Mouse (Mus musculus): ENCODE measurements around the gene Cbr2.
A peak's percentile ranks its signal among the peaks of the same experiment; 100 is the strongest.
"Not testable (repeated sequence)": the region's sequence is repeated elsewhere in the genome, so short reads cannot be mapped to it uniquely, and the experiment has no call there.

Gene Cbr2

GRCm38 (mm10) chr11:120731858-120732680 lies at the start of gene Cbr2:
Cbr2 (minus strand) TSS chr11:120732114.
- DNase-seq (ENCODE audit: low spot score) = peak; percentile 68

GRCm38 (mm10) chr11:120781361-120781760 lies 49.4 kb upstream of the Cbr2 start:
- not testable (repeated sequence) for DNase-seq (ENCODE audit: low spot score)

GRCm38 (mm10) chr11:120779876-120780275 lies 48.0 kb upstream of the Cbr2 start:
- DNase-seq (ENCODE audit: low spot score) = no peak

GRCm38 (mm10) chr11:120777123-120777522 lies 45.2 kb upstream of the Cbr2 start:
- DNase-seq (ENCODE audit: low spot score) = no peak

- DNase-seq (ENCODE audit: low spot score) = peak; percentile 93
These were observed 44.0 kb upstream of the Cbr2 start for GRCm38 (mm10) chr11:120775774-120776469.

GRCm38 (mm10) chr11:120773463-120774190 lies 41.7 kb upstream of the Cbr2 start:
- DNase-seq (ENCODE audit: low spot score) = no peak

- no peak for DNase-seq (ENCODE audit: low spot score)
These were observed 40.8 kb upstream of the Cbr2 start for GRCm38 (mm10) chr11:120772749-120773148.

- no peak for DNase-seq (ENCODE audit: low spot score)
These were observed 36.3 kb upstream of the Cbr2 start for GRCm38 (mm10) chr11:120768206-120768605.

GRCm38 (mm10) chr11:120767023-120767422 lies 35.1 kb upstream of the Cbr2 start:
- DNase-seq (ENCODE audit: low spot score) = not testable (repeated sequence)

- DNase-seq (ENCODE audit: low spot score) = not testable (repeated sequence)
These were observed 31.4 kb upstream of the Cbr2 start for GRCm38 (mm10) chr11:120763121-120763999.

- DNase-seq (ENCODE audit: low spot score) = not testable (repeated sequence)
These were observed 30.7 kb upstream of the Cbr2 start, which contains the start of gene Hmga1b for GRCm38 (mm10) chr11:120762672-120763041. Hmga1b (plus strand) TSS chr11:120762794.

- peak; percentile 74 for DNase-seq (ENCODE audit: low spot score)
These were observed 30.1 kb upstream of the Cbr2 start for GRCm38 (mm10) chr11:120761811-120762671.

- DNase-seq (ENCODE audit: low spot score) = no peak
These were observed 28.3 kb upstream of the Cbr2 start for GRCm38 (mm10) chr11:120760236-120760635.

GRCm38 (mm10) chr11:120751606-120752005 lies 19.7 kb upstream of the Cbr2 start:
- DNase-seq (ENCODE audit: low spot score) = no peak

- DNase-seq (ENCODE audit: low spot score) = peak; percentile 44
These were observed 17.5 kb upstream of the Cbr2 start for GRCm38 (mm10) chr11:120749430-120749829.

- no peak for DNase-seq (ENCODE audit: low spot score)
These were observed 16.1 kb upstream of the Cbr2 start for GRCm38 (mm10) chr11:120747974-120748373.

GRCm38 (mm10) chr11:120744121-120744701 lies 12.3 kb upstream of the Cbr2 start:
- no peak for DNase-seq (ENCODE audit: low spot score)

GRCm38 (mm10) chr11:120740981-120741380 lies 9.1 kb upstream of the Cbr2 start:
- DNase-seq (ENCODE audit: low spot score) = no peak

GRCm38 (mm10) chr11:120736424-120736823 lies 4.5 kb upstream of the Cbr2 start:
- DNase-seq (ENCODE audit: low spot score) = no peak

- peak; percentile 58 for DNase-seq (ENCODE audit: low spot score)
These were observed 1.6 kb upstream of the Cbr2 start for GRCm38 (mm10) chr11:120733521-120733920.

Data from MN1 (cell line).